Mouse (Mus musculus) forebrain, embryonic 14.5 days (tissue): ENCODE data around the gene Sptbn4. TPM values are rescaled to one million over a fixed set of nuclear protein-coding genes. Genes with fewer than 3 reads are reported as not detected.

Experiments used
- ATAC-seq: fragments of 200-750 bp; cut with Nextera tagmentation; 2 replicates; pipeline ENCODE4 v1.8.0; 2017; ENCODE audit warnings: mild to moderate bottlenecking, moderate library complexity
- DNase-seq: peaks from one replicate; pipeline ENCODE4 v3.0.0-alpha.2; 2015; ENCODE audit warnings: low spot score
- H3K27ac ChIP-seq: fragments of 300-500 bp; sonication (generic); 2 replicates; pipeline ENCODE4 v1.5.1; 2014; ENCODE audit warnings: low read depth, mild to moderate bottlenecking, control low read depth, low read length, moderate library complexity
- H3K27me3 ChIP-seq: fragments of 300-500 bp; sonication (generic); replicated peaks from 2 replicates; pipeline ENCODE4 v1.6.1; 2014; ENCODE audit warnings: low read length, control low read depth, mixed read lengths; ENCODE audit not compliant: control insufficient read depth, insufficient read depth
- H3K36me3 ChIP-seq: fragments of 300-500 bp; sonication (generic); 2 replicates; pipeline ENCODE4 v1.6.1; 2014; ENCODE audit warnings: low read length, control low read depth; ENCODE audit not compliant: control insufficient read depth, insufficient read depth
- H3K4me1 ChIP-seq: fragments of 300-500 bp; sonication (generic); 2 replicates; pipeline ENCODE4 v1.6.1; 2014; ENCODE audit warnings: antibody characterized with exemption, low read length, control low read depth; ENCODE audit not compliant: control insufficient read depth, insufficient read depth
- H3K4me2 ChIP-seq: fragments of 300-500 bp; sonication (generic); 2 replicates; pipeline ENCODE4 v1.6.1; 2014; ENCODE audit warnings: mild to moderate bottlenecking, control low read depth, low read length
- H3K4me3 ChIP-seq: fragments of 300-500 bp; sonication (generic); 2 replicates; pipeline ENCODE4 v1.5.1; 2014; ENCODE audit warnings: low read depth, low read length, control low read depth
- H3K9ac ChIP-seq: fragments of 300-500 bp; sonication (generic); 2 replicates; pipeline ENCODE4 v1.6.1; 2014; ENCODE audit warnings: mild to moderate bottlenecking, low read length, control low read depth, moderate library complexity
- H3K9me3 ChIP-seq: fragments of 300-500 bp; sonication (generic); replicated peaks from 2 replicates; pipeline ENCODE4 v1.6.1; 2016; ENCODE audit warnings: low read length, control low read depth, mixed read lengths; ENCODE audit not compliant: control insufficient read depth
- WGBS: fragments of 180-500 bp; shearing (Covaris S2); extraction: QIAGEN DNeasy Blood & Tissue Kit; methylation state at CpG from one replicate; pipeline ENCODE4 v1.1.7; 2014; 5-methylcytosine and 5-hydroxymethylcytosine counted together
- polyA plus RNA-seq: library from polyadenylated mRNA; unstranded; fragments of >200 nt; fragmentation: Nextera tagmentation; extraction: Ambion mirVana; gene quantifications from 2 replicates; pipeline ENCODE4 v1.2.1, GENCODE M21; 2014

Sptbn4 gene
- polyA plus RNA-seq, 1 experiment from 2014 or later = 1.7 TPM

DNA sequence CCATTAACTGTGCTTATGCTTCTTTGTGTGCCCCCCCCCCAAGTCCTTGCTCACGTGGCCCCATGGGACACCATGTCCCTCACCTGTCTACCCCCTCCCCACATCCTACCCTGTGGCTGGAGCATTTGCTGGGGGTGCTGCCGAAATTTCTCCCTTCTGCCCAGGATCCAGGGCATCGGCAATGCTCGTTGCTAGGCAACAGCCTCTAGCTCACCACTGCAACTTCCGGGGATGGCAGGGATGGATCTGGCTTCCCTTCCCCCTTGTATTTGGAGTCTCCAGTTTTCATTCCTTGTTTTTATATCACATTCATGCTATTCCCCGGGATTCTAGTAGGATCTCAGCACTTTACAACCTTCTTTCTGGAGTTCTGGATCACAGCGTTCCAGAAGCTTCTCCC lies 108.0 kb downstream of the Sptbn4 start:
- no peaks in the 10 kb centered on the region for H3K9me3 ChIP-seq
- H3K4me1 ChIP-seq = peaks cover 5% of the 10 kb centered on the region; the same call in 1 of the 2 replicates
- H3K9ac ChIP-seq = peak overlapping the region; percentile 35; the same call in 1 of the 2 replicates
- peaks cover 31% of the 10 kb centered on the region for H3K36me3 ChIP-seq
- ATAC-seq = no peak
- peak; percentile 80 for DNase-seq
- WGBS = 20% methylated on average over 7 of the region's 7 CpGs
- H3K4me2 ChIP-seq = peak overlapping the region; percentile 44
- H3K4me3 ChIP-seq = peak overlapping the region; percentile 10
- H3K27ac ChIP-seq = no peak overlapping the region; the same call in 1 of the 2 replicates
- H3K27me3 ChIP-seq = peaks cover 12% of the 10 kb centered on the region

DNA sequence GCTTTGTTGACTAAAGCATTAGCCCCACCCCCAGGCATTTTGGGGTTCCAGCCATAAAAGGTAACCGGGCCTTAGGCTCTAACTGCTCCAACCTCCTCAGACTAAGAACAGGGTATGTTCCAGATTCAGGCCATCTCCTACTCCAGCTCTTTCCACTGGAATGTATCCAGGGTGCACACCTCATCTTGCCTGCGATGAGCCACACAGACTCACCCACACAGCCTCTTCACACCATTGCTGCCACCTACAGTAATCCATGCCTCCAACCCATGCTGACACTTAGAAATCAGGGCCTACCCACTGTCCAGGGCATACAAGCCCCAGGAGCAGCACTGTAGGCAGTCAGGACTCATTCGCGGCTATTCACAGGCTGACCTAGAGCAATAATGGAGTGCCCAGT lies 108.4 kb downstream of the Sptbn4 start:
- H3K36me3 ChIP-seq = peaks cover 27% of the 10 kb centered on the region
- peak overlapping the region; percentile 10 for H3K4me3 ChIP-seq
- ATAC-seq = no peak
- WGBS = 61% methylated on average over 4 of the region's 4 CpGs
- H3K4me1 ChIP-seq = peaks cover 5% of the 10 kb centered on the region; the same call in 1 of the 2 replicates
- H3K27ac ChIP-seq = no peak overlapping the region
- DNase-seq = no peak
- H3K9me3 ChIP-seq = no peaks in the 10 kb centered on the region
- H3K4me2 ChIP-seq = peak overlapping the region; percentile 44
- peak overlapping the region; percentile 35; the same call in 1 of the 2 replicates for H3K9ac ChIP-seq
- H3K27me3 ChIP-seq = peaks cover 16% of the 10 kb centered on the region

DNA sequence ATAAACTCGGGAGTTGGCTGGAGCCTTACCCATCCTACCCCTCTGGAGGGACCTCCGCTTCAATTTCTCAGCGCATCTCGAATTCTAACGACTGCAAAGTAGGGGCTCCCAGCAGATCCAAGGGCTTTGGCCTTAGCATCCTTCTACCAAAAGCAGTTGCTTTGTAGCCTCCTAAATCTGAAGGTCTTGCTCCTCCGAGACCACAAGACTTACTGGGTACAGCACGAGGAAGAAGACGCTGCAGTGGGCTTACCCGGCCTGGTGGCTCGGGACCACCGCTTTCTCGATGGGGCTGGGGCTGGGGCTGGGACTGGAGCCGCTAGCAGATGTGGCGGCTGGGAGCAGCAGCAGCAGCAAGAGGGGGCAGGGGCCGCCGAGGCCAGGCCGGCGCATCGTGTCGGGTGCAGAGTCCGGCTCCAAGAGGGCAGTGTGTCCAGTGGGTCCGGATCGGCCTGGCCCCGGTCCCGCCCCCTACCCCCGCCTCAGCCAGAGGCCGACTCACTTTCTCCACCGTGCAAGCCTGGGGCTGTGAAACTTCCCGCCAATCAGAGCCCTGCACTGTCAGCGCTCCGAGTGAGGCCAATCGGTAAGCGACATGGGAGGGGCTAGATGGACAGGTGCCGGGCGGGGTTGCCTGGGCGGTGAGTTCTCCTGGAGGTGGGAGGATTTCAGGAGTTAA lies 110.2 kb downstream of the Sptbn4 start, which contains the start of gene Ltbp4:
Ltbp4 (minus strand) TSS at position 518 of the 679 bp plus-strand sequence.
- H3K9ac ChIP-seq = peak within 1 kb of the TSS; percentile 54
- peak within 1 kb of the TSS; percentile 33 for H3K4me3 ChIP-seq
- no peaks in the 10 kb centered on the region for H3K9me3 ChIP-seq
- no peak within 1 kb of the TSS for H3K27ac ChIP-seq
- peaks cover 13% of the 10 kb centered on the region for H3K36me3 ChIP-seq
- peak within 1 kb of the TSS; percentile 61 for H3K4me2 ChIP-seq
- DNase-seq (peak; percentile 55), ATAC-seq (0 out of 2 replicates have a peak, but pooled peaks have one; percentile 16)
- peaks cover 8% of the 10 kb centered on the region; the same call in 1 of the 2 replicates for H3K4me1 ChIP-seq
- peaks cover 29% of the 10 kb centered on the region for H3K27me3 ChIP-seq
- WGBS = under 1% methylated on average over 36 of the region's 36 CpGs

DNA sequence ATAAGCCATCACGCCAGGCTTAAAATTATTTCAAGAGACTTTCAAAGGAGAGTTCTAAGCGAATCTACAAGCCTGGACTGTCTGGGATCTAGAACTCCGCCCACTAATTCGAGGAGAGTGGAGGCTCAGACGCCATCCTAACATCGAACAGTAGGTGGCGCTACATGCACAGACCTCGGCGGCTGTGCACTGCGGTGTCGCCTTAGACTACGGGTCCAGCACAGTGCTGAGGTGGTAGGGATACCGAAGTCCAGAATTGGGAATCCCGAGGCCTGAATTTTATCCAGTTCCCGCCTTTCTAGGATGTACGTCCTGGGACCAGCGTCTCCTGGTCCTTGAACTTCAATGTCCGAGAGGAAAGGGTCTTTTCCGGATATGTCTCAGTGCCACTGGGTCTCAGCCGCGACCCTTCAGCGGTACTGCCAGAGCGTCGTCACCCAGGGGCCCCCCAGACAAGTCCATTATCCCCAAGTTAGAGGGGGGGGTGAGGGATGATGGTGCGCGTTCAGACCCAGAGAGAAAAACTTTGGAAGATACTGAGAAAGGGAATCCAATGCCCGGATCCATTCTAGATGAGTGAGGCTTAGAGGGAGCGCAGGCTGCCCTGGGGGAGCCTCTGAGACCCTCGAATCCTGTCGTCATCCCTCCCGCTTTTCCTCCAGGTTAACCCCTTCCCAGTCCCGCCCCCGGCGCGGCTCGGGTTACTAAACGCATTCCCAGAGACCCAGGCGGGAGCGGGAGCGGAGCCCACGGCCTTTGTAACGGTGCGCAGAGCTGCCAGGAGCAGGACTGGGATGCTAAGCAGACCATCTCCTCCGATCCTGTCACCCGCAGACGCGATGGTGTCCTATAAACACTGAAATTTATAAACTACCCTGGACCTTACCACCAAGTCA lies 111.3 kb downstream of the Sptbn4 start:
- H3K27me3 ChIP-seq = peaks cover 40% of the 10 kb centered on the region
- peaks cover 8% of the 10 kb centered on the region; the same call in 1 of the 2 replicates for H3K4me1 ChIP-seq
- peak overlapping the region; percentile 61 for H3K4me2 ChIP-seq
- H3K4me3 ChIP-seq = peak overlapping the region; percentile 33
- H3K36me3 ChIP-seq = peaks cover 3% of the 10 kb centered on the region
- no peaks in the 10 kb centered on the region for H3K9me3 ChIP-seq
- peak; percentile 86 for ATAC-seq
- H3K9ac ChIP-seq = peak overlapping the region; percentile 54
- peak; percentile 94 for DNase-seq
- under 1% methylated on average over 45 of the region's 47 CpGs for WGBS
- H3K27ac ChIP-seq = no peak overlapping the region

DNA sequence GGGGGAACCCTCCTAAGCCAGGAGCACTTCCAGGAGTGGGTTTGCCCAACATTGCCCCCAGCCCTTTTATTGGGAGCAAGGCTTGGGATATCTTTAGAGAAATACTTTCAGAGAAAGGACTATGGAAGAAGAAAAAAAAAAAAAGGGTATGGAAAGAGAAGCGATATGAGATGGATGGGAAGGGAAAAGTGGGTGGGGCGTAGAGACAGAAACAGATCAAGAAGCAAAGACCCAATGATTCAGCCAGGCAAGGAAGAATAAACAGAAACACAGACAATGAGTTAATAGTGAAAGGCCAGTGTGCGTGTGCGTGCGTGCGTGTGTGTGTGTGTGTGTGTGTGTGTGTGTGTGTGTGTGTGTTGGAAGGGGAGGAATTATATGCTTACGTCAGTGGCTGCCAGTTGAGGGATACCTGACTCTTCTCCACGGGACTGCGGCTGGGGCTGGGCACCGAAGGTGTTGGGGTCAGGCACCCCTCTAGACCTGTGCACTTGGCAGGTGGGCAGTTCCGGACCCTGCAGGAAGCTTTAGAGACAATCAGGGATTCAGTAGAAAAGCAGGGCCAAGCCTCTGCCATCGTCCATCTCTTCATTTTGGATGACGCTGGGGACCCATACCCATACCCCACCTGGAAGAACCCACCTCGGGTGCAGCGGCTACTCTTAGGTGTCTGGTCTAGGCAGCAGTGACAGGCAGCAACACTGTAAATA lies 112.3 kb downstream of the Sptbn4 start:
- peaks cover 50% of the 10 kb centered on the region for H3K27me3 ChIP-seq
- no peak overlapping the region for H3K4me3 ChIP-seq
- ATAC-seq (no peak), DNase-seq (no peak)
- no peak overlapping the region; the same call in 1 of the 2 replicates for H3K4me2 ChIP-seq
- 60% methylated on average over 15 of the region's 15 CpGs for WGBS
- H3K9ac ChIP-seq = no peak overlapping the region
- no peaks in the 10 kb centered on the region for H3K36me3 ChIP-seq
- no peaks in the 10 kb centered on the region for H3K9me3 ChIP-seq
- H3K4me1 ChIP-seq = peaks cover 13% of the 10 kb centered on the region
- H3K27ac ChIP-seq = no peak overlapping the region

DNA sequence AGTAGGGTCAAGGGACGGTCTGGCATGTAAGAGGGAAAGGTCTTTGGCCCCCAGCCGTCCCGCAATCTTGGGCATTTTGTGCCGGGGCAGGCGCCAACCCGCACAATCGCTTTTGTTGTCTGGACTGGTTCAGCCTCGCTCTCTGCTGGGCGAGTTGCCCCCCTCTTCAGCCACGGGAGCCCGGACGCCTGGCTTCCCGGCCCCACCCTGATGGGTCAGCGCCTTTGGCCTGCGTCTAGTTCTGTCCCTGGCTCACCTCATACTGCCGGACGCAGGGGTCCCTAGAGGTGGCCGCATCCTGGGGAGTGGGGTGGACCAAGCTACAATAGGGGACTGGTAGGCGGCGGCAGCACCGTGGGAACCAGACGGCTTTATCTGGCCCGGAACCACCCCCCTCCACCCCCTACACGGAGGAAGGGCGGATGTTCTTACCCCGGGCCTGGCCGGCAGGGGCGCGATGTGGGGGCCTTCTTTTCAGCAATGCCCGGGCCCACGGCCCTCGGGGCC lies 113.0 kb downstream of the Sptbn4 start:
- no peak overlapping the region for H3K4me3 ChIP-seq
- 4% methylated on average over 32 of the region's 32 CpGs for WGBS
- no peaks in the 10 kb centered on the region for H3K36me3 ChIP-seq
- no peaks in the 10 kb centered on the region for H3K9me3 ChIP-seq
- H3K27ac ChIP-seq = no peak overlapping the region
- H3K4me2 ChIP-seq = peak overlapping the region; percentile 84; the same call in 1 of the 2 replicates
- no peak overlapping the region for H3K9ac ChIP-seq
- DNase-seq (no peak), ATAC-seq (no peak)
- peaks cover 13% of the 10 kb centered on the region for H3K4me1 ChIP-seq
- H3K27me3 ChIP-seq = peaks cover 57% of the 10 kb centered on the region

DNA sequence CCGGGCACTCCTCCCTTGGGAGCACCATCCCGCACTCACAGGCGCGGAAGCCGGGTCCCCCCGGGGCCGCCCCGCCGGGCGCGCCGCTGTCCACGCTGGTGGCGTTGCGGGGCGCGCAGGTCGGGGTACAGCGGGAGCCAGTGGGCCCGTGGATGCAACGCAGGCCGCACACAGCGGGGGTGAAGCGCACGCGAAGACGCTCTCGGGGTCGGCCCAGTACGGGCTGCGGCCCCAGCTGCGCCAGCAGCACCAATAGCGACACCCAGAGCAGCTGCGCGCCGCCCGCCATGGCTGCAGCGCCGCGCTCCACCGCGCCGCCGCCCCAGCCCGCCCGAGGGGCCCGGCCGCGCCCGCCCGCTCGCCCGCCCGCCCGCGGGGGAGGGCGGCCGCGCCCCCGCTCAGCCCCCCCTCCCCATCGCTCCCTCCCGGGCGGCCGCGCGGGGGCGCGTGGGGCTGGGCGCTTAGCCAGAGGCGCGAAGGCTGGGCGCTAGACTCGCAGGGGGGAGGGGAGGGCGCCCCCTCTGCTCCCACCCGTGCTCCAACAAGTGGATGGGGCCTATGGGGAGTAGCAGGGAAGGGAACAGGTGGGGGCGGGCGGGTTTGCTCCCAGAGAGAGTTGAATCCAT lies 114.1 kb downstream of the Sptbn4 start:
- ATAC-seq (no peak), DNase-seq (no peak)
- Histone ChIP-seq H3K36me3 (no peaks in the 10 kb centered on the region), H3K9ac (peak overlapping the region; percentile 63), H3K4me3 (peak overlapping the region; percentile 44), H3K4me1 (peaks cover 13% of the 10 kb centered on the region), H3K4me2 (peak overlapping the region; percentile 84), H3K27me3 (peaks cover 66% of the 10 kb centered on the region), H3K9me3 (no peaks in the 10 kb centered on the region), H3K27ac (no peak overlapping the region; the same call in 1 of the 2 replicates)
- 2% methylated on average over 30 of the region's 77 CpGs for WGBS
